Mouse (Mus musculus): ENCODE results near the gene Foxn3.
A peak's percentile ranks its signal among the peaks of the same experiment; 100 is the strongest.

The Foxn3 gene

DNA sequence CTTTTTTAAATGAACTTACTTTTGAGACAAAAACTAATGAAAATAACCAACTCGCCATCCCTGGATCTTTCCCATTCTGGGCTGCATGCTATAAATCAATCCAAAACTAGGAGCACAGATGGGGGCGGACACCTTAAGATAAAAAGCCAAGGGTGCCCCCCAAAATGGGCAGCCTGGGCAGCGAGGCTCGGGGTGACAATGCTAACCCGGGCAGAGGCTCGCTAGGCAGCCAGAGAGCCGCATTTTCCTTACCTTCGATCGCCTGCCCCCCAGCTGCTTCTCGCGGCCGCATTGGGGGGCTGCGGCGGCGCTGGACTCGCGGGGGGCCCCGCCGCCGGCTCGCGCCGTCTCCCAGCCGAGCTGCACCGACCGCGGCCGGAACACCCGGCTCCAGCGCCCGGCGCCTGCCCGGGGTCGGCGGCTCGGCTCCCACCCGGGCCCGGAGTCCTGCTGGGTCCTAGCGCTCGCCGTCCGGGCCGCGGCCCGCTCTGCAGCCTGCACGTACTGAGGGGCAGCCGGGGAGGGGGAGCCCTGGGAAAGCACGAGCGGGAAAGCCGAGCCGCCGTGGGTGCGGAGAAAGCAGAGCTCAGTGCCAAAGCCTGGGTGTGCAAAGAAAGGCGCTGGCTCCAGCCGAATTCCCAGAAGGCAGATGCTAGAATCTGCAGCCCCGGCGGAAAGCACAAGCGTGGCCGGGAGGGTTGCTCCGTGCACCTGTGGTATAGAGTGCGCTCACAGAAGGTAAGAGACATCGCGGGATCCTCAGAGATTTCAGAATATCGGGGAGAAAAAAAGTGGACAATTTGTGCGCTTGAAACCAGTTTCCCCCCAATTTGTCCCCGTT is at the start of gene Foxn3:
TSS of gene Foxn3 (minus strand) at position 364 of the 841 bp plus-strand sequence.
- peak; percentile 85 for DNase-seq

- DNase-seq: no peak
Measured at GRCm38 (mm10) chr12:99612181-99612871, 48.9 kb upstream of the Foxn3 start.

- DNase-seq: no peak
Measured at GRCm38 (mm10) chr12:99610868-99611267, 47.5 kb upstream of the Foxn3 start.

DNA sequence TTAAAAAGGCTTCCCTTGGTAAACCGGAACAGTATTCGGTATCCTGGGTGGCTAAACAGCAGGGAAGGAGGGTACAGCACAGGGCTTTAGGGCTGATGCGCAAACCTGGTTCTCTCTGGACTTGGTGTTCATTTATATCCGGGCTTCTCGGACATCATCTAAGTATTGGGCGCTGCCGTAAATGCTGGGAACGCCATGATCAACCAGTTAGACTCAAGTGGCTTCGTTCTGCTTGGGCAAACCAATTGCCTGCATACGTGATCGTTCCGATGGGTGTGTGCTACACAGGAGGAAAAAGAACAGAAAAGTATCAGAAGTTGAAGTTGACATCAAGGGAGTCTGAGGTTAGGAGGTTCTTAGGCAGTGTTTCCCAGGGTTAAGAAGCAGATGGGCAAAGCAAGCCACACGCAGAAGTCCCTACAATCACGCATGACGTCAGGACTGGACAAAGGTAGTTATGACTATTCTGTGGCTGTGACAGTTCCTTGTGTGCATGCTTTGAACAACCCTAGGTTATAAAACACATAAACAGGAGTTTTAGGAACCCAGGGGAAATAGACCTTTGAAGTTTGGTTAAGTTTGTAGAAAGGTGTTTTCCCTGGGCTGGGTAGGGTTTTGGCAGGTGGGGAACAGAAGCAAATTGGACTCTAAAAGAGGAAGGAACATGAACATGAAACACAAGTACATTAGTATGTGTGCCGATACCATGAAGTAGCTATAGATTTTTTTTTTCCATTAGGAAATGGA is 46.9 kb upstream of the Foxn3 start:
- DNase-seq: no peak

GRCm38 (mm10) chr12:99609643-99610042 is 46.3 kb upstream of the Foxn3 start:
- no peak for DNase-seq

- no peak for DNase-seq
Measured at GRCm38 (mm10) chr12:99608279-99608955, 45.0 kb upstream of the Foxn3 start.

- no peak for DNase-seq
Measured at GRCm38 (mm10) chr12:99603381-99603780, 40.0 kb upstream of the Foxn3 start.

GRCm38 (mm10) chr12:99601841-99602240 is 38.5 kb upstream of the Foxn3 start:
- no peak for DNase-seq

GRCm38 (mm10) chr12:99601392-99601791 is 38.0 kb upstream of the Foxn3 start:
- no peak for DNase-seq

DNA sequence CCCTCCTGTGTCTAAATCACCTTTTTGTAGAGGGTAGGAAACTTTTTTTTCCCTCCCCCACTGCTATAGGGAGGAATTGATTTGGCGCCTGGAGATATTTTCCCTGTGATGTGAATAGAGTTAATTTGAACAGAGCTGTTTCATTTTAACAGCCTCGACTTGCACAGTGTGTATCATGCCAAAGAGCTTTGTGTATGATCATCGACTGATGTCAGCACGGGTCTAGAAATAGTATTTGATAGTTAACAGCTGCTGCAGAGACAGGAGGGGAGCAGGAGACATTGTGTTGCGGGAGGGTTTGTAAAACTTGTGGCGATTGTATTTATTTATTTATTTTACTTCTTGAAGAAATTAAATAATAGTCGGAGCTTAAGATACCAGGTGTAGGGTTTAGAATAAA is 36.2 kb upstream of the Foxn3 start:
- DNase-seq: no peak

- DNase-seq: no peak
Measured at GRCm38 (mm10) chr12:99596397-99596796, 33.0 kb upstream of the Foxn3 start.

GRCm38 (mm10) chr12:99587338-99587737 is 24.0 kb upstream of the Foxn3 start:
- DNase-seq: no peak

DNA sequence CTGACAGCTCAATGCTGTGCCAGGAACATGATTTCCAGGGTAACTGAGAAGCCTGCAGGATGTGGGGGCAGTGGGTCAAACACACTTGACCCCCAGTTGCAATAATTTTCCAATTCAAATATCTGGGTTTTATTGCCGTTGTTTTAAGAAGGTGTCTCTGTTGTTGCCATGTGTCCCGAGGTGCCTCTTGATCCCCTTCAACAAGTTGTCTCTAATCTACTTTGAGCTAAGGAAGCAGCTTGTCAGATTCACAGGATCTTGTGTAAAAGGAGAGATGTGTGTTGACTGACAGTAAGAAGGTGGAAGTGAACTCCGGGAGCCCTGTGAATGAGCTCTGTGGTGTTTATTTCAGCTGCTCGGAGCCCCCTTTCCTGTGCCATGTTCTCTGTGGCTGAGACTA is 16.6 kb upstream of the Foxn3 start:
- no peak for DNase-seq

GRCm38 (mm10) chr12:99576682-99577081 is 13.3 kb upstream of the Foxn3 start:
- DNase-seq: peak; percentile 49

GRCm38 (mm10) chr12:99574299-99574698 is 10.9 kb upstream of the Foxn3 start:
- DNase-seq: no peak

DNA sequence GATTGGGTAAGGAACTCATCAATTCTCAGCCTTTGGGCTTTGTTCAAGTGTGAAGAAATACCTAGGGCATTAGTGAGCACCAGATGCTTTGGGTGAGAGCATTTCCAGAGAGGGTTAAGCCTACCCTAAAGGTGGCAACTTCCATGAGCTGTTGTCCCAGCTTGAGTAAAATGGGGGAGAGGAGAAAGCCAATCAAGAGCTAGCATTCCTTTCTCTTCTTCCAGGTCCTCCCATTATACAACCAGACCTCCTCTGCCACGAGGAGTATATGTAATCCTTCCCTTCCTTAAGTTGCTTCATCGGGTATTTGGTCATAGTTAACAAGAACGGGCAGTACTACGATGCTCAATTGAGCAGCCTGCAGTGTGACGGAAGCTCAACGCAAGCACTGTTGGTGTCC is 9.7 kb upstream of the Foxn3 start:
- DNase-seq: no peak

DNA sequence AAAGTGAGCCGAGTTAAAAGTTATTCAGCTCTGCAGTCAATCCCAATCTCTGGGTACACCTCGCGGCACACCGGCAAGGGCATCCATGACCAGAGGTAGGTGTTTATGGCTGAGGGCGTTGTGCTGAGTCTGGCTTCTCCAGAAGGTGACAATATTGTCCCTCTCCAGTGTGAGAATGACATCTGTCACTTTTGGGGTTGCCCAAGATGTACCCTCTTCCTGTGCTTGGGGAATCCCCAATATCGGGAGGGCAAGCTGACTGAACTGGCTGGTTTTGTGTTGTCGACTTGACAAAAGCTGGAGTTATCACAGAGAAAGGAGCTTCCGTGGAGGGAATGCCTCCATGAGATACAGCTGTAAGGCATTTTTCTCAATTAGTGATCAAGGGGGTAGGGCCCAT is 8.6 kb upstream of the Foxn3 start:
- no peak for DNase-seq

GRCm38 (mm10) chr12:99570197-99570956 is 7.0 kb upstream of the Foxn3 start:
- no peak for DNase-seq

DNA sequence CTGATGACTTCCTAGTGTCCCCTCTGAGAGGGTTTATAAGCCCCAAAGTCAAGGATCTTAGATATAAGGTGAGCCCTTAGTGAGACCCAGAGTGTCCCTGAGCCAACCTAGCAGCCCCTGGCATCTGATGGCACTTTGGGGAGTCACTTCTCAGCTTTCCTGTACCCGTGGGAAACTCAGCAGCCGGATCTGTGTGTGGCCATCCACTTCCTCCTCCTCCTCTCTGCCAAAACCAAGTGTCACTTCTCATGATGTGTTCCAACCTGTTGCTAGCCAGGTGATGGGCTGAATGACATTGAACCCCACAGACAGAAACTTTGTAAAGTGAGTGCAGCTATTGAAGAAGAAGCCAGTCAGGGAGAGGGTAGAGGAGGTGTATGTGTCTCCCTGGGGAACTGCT is 2.2 kb upstream of the Foxn3 start:
- no peak for DNase-seq

DNA sequence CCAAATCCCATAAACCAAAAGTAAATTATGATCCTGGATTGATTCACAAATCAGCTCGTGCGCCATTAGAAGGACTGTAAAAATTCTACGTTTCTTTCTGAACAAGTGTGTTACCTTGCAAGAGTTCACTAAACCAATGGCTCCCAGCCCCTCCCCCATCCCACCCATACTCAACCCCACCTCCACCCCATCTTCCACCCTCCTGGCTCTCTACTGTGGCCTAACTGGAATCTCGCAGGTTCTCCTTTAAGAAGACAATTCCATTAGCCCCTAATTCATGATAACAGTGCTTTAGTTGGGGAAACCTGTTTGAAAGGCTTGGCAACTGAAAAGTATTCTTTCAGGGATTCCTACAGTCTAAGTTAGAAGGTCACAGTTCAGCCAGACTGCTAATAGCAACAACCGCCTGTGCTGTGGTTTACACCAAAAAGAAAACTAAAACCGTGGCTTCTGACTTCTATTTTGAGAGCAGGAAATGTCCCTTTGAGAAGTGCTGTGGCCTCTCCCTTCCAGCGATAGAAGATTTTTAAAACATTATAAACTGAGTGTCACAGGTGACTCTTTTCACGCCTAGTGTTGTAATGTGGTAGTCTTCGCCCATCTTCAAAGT is 1.0 kb upstream of the Foxn3 start:
- peak; percentile 32 for DNase-seq

- peak; percentile 39 for DNase-seq
Measured at GRCm38 (mm10) chr12:99562867-99563189, 554 bp downstream of the Foxn3 start.

Data from thymus, postnatal 14 days (tissue).